Mouse (Mus musculus) ES-E14 (cell line): ENCODE results near the gene Ccdc157. TPM values are rescaled to one million over a fixed set of nuclear protein-coding genes. Genes with fewer than 3 reads are reported as not detected.

Experiments used
- DNase-seq: peaks from one replicate; pipeline ENCODE4 v3.0.0-alpha.2; 2013; ENCODE audit warnings: low read depth, low spot score
- H3K27ac ChIP-seq: 2 replicates; pipeline ENCODE4 v1.5.1; 2012; ENCODE audit warnings: low read depth, mild to moderate bottlenecking, low read length, moderate library complexity, mixed read lengths; ENCODE audit not compliant: poor library complexity, insufficient read depth, severe bottlenecking
- H3K36me3 ChIP-seq: 2 replicates; pipeline ENCODE4 v1.6.1; 2012; ENCODE audit warnings: mild to moderate bottlenecking, low read length, moderate library complexity, mixed read lengths; ENCODE audit not compliant: control insufficient read depth, poor library complexity, insufficient read depth, severe bottlenecking
- H3K4me1 ChIP-seq, 2 experiments: fragments of 150-350 bp in 1 of 2; sonication (generic) in 1 of 2; 2 replicates each; pipeline ENCODE4 v1.6.1; 2012; ENCODE audit warnings: low read length in 2 of 2, mild to moderate bottlenecking in 1 of 2, mixed read lengths in 1 of 2; ENCODE audit not compliant: control insufficient read depth in 2 of 2, insufficient read depth in 2 of 2, poor library complexity in 1 of 2
- H3K4me3 ChIP-seq, 2 experiments: fragments of 150-350 bp in 1 of 2; sonication (generic) in 1 of 2; 2 replicates each; pipeline ENCODE4 v1.5.1; 2012; ENCODE audit warnings: low read length in 2 of 2, low read depth in 1 of 2, mild to moderate bottlenecking in 1 of 2, mixed read lengths in 1 of 2; ENCODE audit not compliant: insufficient read depth in 1 of 2, poor library complexity in 1 of 2, severe bottlenecking in 1 of 2
- H3K9ac ChIP-seq: 2 replicates; pipeline ENCODE4 v1.6.1; 2012; ENCODE audit warnings: low read depth, mild to moderate bottlenecking, low read length, mixed read lengths; ENCODE audit not compliant: poor library complexity, insufficient read depth, severe bottlenecking
- H3K9me3 ChIP-seq: fragments of 150-350 bp; sonication (generic); 2 replicates; pipeline ENCODE4 v1.6.1; 2012; ENCODE audit warnings: low read depth, mild to moderate bottlenecking, low read length; ENCODE audit not compliant: control insufficient read depth, insufficient read depth
- CHD2 ChIP-seq: IDR thresholded peaks from 2 replicates; pipeline ENCODE4 v1.6.1; 2014; ENCODE audit warnings: mild to moderate bottlenecking, low read depth, low read length, inconsistent platforms
- HCFC1 ChIP-seq: IDR thresholded peaks from 2 replicates; pipeline ENCODE4 v1.6.1; 2012; ENCODE audit warnings: low read length, inconsistent platforms, borderline replicate concordance; ENCODE audit not compliant: insufficient read depth
- MAFK ChIP-seq: IDR thresholded peaks from 2 replicates; pipeline ENCODE4 v1.6.1; 2014; ENCODE audit warnings: mild to moderate bottlenecking, low read depth, low read length, inconsistent platforms; ENCODE audit not compliant: insufficient read depth
- ZC3H11A ChIP-seq: IDR thresholded peaks from 2 replicates; pipeline ENCODE4 v1.6.1; 2012; ENCODE audit warnings: low read depth, mild to moderate bottlenecking, inconsistent platforms, low read length, borderline replicate concordance
- ZNF384 ChIP-seq: IDR thresholded peaks from 2 replicates; pipeline ENCODE4 v1.6.1; 2012; ENCODE audit warnings: low read depth, low read length, inconsistent platforms
- in situ Hi-C, 2 experiments: fragments of 600-800 bp; cut with MboI; formaldehyde crosslinking; loops; one replicate each; pipeline ENCODE4 v1.15.1; 2025; ENCODE audit warnings: low sequenced_read_pairs in 2 of 2, inconsistent platforms in 1 of 2; ENCODE audit not compliant: unreplicated experiment in 2 of 2
- total RNA-seq: library from RNA; depleted of rRNA; stranded (reverse); fragments of 300-350 nt; gene quantifications from 2 replicates; pipeline ENCODE4 v1.2.3, GENCODE M21; 2012; rRNA removed

The Ccdc157 gene
- 4.3 and 5.8 TPM in 2 replicates for total RNA-seq

DNA sequence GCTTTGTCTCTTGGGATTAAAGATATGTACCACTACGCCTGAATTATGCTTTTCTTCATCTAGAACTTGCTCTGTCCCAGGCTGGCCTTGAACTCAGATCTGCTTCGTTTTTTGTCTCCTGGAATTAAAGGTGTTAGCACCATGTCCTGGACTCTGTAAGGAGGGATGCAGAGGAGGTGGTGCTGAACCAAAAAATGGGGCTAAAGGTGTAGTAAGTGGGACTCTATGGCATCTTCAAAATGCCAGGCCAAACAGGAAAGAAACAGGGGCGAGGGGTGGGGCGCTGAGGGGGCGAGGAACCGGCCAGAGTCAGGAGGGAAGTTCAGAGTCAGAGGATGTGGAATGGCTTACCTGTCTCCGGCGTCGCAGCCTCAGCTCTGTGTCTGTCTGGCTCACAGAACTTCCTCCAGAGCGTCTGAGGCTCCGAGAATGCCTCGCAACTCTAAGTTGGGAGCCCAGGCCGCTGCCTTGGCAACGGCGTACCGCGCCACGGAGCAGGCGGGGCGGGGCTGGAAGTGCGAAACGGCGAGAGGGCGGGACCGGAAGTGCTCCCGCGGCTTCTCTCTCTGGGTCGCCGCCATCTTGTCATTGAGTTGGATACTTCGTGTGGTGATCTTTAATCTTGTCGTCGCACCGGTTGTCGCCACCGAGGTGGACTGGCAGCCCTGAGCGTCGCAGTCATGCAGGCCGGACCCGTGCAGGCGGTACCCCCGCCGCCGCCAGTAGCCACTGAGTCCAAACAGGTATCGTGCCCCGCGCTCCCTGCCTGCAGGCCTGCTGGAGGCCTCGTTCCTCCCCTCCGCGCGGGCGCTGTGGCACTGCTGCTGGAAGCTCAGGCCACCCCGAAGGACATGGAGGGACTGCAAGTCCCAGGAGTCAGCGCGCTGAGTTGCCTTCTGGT, at the start of gene Ccdc157, which contains the start of gene Sf3a1:
Gene Ccdc157, minus strand, starts transcription at position 486 of the 901 bp plus-strand sequence.
Gene Sf3a1, plus strand, starts transcription at position 543 of the 901 bp plus-strand sequence.
- peak within 1 kb of the TSS; percentile 85 to 94 for H3K4me3 ChIP-seq
- H3K9ac ChIP-seq: peak within 1 kb of the TSS; percentile 97
- H3K27ac ChIP-seq: peak within 1 kb of the TSS; percentile 67; the same call in 1 of the 2 replicates
- DNase-seq: peak; percentile 87
- peaks cover 29% of the 10 kb centered on the region for H3K36me3 ChIP-seq
- in situ Hi-C loops: no loop called here
- TF ChIP-seq HCFC1: peak; percentile 75
- TF ChIP-seq ZC3H11A: no peak
- H3K9me3 ChIP-seq: no peaks in the 10 kb centered on the region
- peaks cover 0 to 2% of the 10 kb centered on the region in 2 experiments; a peak in 1 of 4 replicates for H3K4me1 ChIP-seq

DNA sequence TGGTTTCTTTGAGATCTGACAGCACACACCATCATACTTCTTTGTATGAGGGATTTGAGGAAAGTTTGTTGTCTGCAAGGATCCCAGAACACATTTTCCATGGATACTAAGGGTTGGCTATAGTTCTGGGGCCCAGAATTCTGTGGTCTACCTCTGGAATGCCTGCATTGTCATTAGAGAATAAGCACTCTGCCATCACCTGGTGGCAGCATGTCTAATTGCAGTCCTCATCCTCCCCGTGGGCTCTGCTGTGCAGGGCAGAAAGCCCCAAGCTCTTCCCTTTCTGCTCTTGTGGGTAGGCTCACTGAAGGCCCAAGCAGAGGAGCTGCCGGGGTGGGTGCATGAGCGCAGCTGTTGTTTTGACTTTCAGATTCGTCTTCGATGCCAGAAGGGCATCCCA, 49.5 kb upstream of the Ccdc157 start:
- DNase-seq: no peak
- H3K9me3 ChIP-seq: no peaks in the 10 kb centered on the region
- H3K4me3 ChIP-seq: no peak overlapping the region
- no peak overlapping the region for H3K9ac ChIP-seq
- peaks cover 2 to 11% of the 10 kb centered on the region in 2 experiments; a peak in 1 of 4 replicates for H3K4me1 ChIP-seq
- H3K36me3 ChIP-seq: peaks cover 24% of the 10 kb centered on the region; the same call in 1 of the 2 replicates
- no peak for TF ChIP-seq HCFC1
- TF ChIP-seq ZNF384: no peak
- TF ChIP-seq ZC3H11A: no peak
- in situ Hi-C loops: no loop called here
- H3K27ac ChIP-seq: no peak overlapping the region

DNA sequence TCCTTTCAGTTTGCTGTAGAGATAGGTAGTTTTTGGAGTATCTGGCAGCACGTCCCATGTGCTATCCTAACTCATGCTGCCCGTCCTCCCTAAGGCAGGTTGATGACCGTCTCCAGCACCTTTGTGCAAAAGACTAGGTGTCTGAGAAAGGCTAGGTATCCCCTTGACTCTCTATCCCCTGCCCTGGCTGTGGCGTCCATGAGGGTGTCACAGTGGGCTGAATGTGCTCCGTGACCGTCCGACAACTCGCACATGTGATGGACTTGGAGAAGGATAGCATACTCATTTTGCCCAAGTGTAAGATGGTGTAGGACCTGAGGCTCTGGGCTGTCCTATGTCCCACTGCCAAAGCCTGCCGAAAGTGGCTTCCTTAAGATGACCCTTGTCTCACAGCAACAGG, 47.6 kb upstream of the Ccdc157 start:
- peaks cover 18% of the 10 kb centered on the region; the same call in 1 of the 2 replicates for H3K36me3 ChIP-seq
- no peak overlapping the region for H3K27ac ChIP-seq
- no peak for DNase-seq
- H3K4me3 ChIP-seq: no peak overlapping the region
- in situ Hi-C loops: no loop called here
- peaks cover 0 to 2% of the 10 kb centered on the region in 2 experiments; a peak in 1 of 4 replicates for H3K4me1 ChIP-seq
- no peak overlapping the region for H3K9ac ChIP-seq
- TF ChIP-seq ZC3H11A (no peak), HCFC1 (no peak), MAFK (no peak), CHD2 (no peak), ZNF384 (no peak)
- no peaks in the 10 kb centered on the region for H3K9me3 ChIP-seq

DNA sequence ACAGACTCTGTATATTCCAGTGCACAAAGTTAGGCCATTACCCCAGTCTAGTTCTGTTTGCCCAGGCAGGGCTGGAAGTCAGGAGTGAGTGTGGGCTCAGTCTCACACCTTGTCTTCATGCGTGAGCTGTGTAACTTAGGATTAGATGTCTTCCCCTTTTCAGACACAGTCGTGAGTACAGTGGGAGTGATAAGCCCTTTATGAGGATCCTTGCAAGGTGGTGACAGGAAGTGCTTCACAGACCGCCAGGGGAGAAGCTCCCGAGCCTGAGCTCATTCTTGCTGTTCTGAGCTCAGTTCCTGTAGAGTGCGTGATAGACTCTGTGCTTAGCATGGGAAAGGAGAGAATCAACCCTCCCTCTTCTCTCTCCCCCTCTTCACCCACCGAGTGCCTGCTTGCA, 46.5 kb upstream of the Ccdc157 start:
- Histone ChIP-seq H3K9ac (no peak overlapping the region), H3K9me3 (no peaks in the 10 kb centered on the region), H3K36me3 (peaks cover 14% of the 10 kb centered on the region; the same call in 1 of the 2 replicates), H3K27ac (no peak overlapping the region), H3K4me1 (no peaks in the 10 kb centered on the region), H3K4me3 (no peak overlapping the region)
- in situ Hi-C loops: no loop called here
- no peak for DNase-seq
- TF ChIP-seq MAFK (no peak), HCFC1 (no peak), ZNF384 (no peak), ZC3H11A (no peak), CHD2 (no peak)
